Mouse (Mus musculus): ENCODE measurements around the gene Hinfp. TPM values are rescaled to one million over a fixed set of nuclear protein-coding genes. Genes with fewer than 3 reads are reported as not detected.

Gene Hinfp
- polyA plus RNA-seq, 1 experiment from 2014 or later = 38.5 TPM

GRCm38 (mm10) chr9:44292490-44292889 is 13.0 kb downstream of the Hinfp start:
- H3K36me3 ChIP-seq = peaks cover 69% of the 10 kb centered on the region
- no peaks in the 10 kb centered on the region for H3K27me3 ChIP-seq
- no peak overlapping the region for H3K27ac ChIP-seq
- no peak for ATAC-seq
- H3K9ac ChIP-seq (replicated peaks) = no peak overlapping the region
- no peaks in the 10 kb centered on the region for H3K9me3 ChIP-seq
- 64% methylated on average over 3 of the region's 3 CpGs for WGBS
- peaks cover 13% of the 10 kb centered on the region for H3K4me1 ChIP-seq (replicated peaks)
- H3K4me3 ChIP-seq (replicated peaks) = no peak overlapping the region
- no peak overlapping the region for H3K4me2 ChIP-seq (replicated peaks)

GRCm38 (mm10) chr9:44288959-44289291 is 16.5 kb downstream of the Hinfp start:
- peak overlapping the region; percentile 88 for H3K4me3 ChIP-seq (replicated peaks)
- 4% methylated on average over 11 of the region's 11 CpGs for WGBS
- peak overlapping the region; percentile 89; the same call in 1 of the 2 replicates for H3K27ac ChIP-seq
- peaks cover 30% of the 10 kb centered on the region for H3K4me1 ChIP-seq (replicated peaks)
- peak overlapping the region; percentile 96; the same call in 1 of the 2 replicates for H3K9ac ChIP-seq (replicated peaks)
- peaks cover 36% of the 10 kb centered on the region for H3K36me3 ChIP-seq
- H3K4me2 ChIP-seq (replicated peaks) = peak overlapping the region; percentile 94
- H3K9me3 ChIP-seq = no peaks in the 10 kb centered on the region
- no peaks in the 10 kb centered on the region for H3K27me3 ChIP-seq
- ATAC-seq = no peak

GRCm38 (mm10) chr9:44288076-44288958 is 17.2 kb downstream of the Hinfp start, which contains the start of gene Abcg4:
Gene Abcg4 (minus strand): TSS chr9:44288615.
- Histone ChIP-seq H3K9me3 (no peaks in the 10 kb centered on the region), H3K27me3 (no peaks in the 10 kb centered on the region), H3K4me3 (replicated peaks) (peak within 1 kb of the TSS; percentile 88), H3K27ac (peak within 1 kb of the TSS; percentile 89), H3K36me3 (peaks cover 33% of the 10 kb centered on the region), H3K9ac (replicated peaks) (peak within 1 kb of the TSS; percentile 96), H3K4me2 (replicated peaks) (peak within 1 kb of the TSS; percentile 94), H3K4me1 (replicated peaks) (peaks cover 30% of the 10 kb centered on the region)
- under 1% methylated on average over 38 of the region's 38 CpGs for WGBS
- peak; percentile 79 for ATAC-seq

GRCm38 (mm10) chr9:44287401-44288075 is 17.9 kb downstream of the Hinfp start:
- Histone ChIP-seq H3K9ac (replicated peaks) (peak overlapping the region; percentile 96), H3K4me1 (replicated peaks) (peaks cover 30% of the 10 kb centered on the region), H3K36me3 (peaks cover 25% of the 10 kb centered on the region), H3K4me2 (replicated peaks) (peak overlapping the region; percentile 94), H3K9me3 (no peaks in the 10 kb centered on the region), H3K4me3 (replicated peaks) (peak overlapping the region; percentile 88), H3K27ac (peak overlapping the region; percentile 89), H3K27me3 (no peaks in the 10 kb centered on the region)
- under 1% methylated on average over 45 of the region's 47 CpGs for WGBS
- peak; percentile 79 for ATAC-seq

- Histone ChIP-seq H3K9me3 (no peaks in the 10 kb centered on the region), H3K36me3 (peaks cover 21% of the 10 kb centered on the region), H3K9ac (replicated peaks) (peak overlapping the region; percentile 96), H3K4me1 (replicated peaks) (peaks cover 30% of the 10 kb centered on the region), H3K4me3 (replicated peaks) (peak overlapping the region; percentile 88), H3K4me2 (replicated peaks) (peak overlapping the region; percentile 94), H3K27me3 (no peaks in the 10 kb centered on the region), H3K27ac (peak overlapping the region; percentile 89)
- ATAC-seq = no peak; the same call in 1 of the 2 replicates
- 7% methylated on average over 11 of the region's 11 CpGs for WGBS
Measured at GRCm38 (mm10) chr9:44287003-44287400, 18.5 kb downstream of the Hinfp start.

GRCm38 (mm10) chr9:44286256-44286850 is 19.1 kb downstream of the Hinfp start:
- Histone ChIP-seq H3K4me2 (replicated peaks) (peak overlapping the region; percentile 94), H3K9me3 (no peaks in the 10 kb centered on the region), H3K36me3 (peaks cover 21% of the 10 kb centered on the region), H3K27ac (no peak overlapping the region), H3K9ac (replicated peaks) (peak overlapping the region; percentile 96), H3K27me3 (no peaks in the 10 kb centered on the region), H3K4me3 (replicated peaks) (peak overlapping the region; percentile 88), H3K4me1 (replicated peaks) (peaks cover 30% of the 10 kb centered on the region)
- 10% methylated on average over 6 of the region's 6 CpGs for WGBS
- no peak for ATAC-seq

GRCm38 (mm10) chr9:44283183-44283582 is 22.3 kb downstream of the Hinfp start:
- Histone ChIP-seq H3K4me2 (replicated peaks) (no peak overlapping the region), H3K4me3 (replicated peaks) (no peak overlapping the region), H3K36me3 (peaks cover 41% of the 10 kb centered on the region), H3K9me3 (no peaks in the 10 kb centered on the region), H3K27ac (no peak overlapping the region), H3K9ac (replicated peaks) (no peak overlapping the region), H3K27me3 (no peaks in the 10 kb centered on the region), H3K4me1 (replicated peaks) (peaks cover 17% of the 10 kb centered on the region)
- no peak for ATAC-seq
- WGBS = 77% methylated on average over 5 of the region's 5 CpGs

- Histone ChIP-seq H3K27me3 (no peaks in the 10 kb centered on the region), H3K4me3 (replicated peaks) (no peak overlapping the region), H3K27ac (no peak overlapping the region), H3K9me3 (no peaks in the 10 kb centered on the region), H3K4me1 (replicated peaks) (peaks cover 26% of the 10 kb centered on the region), H3K36me3 (peaks cover 24% of the 10 kb centered on the region), H3K9ac (replicated peaks) (no peak overlapping the region), H3K4me2 (replicated peaks) (no peak overlapping the region)
- WGBS = 86% methylated on average over 4 of the region's 4 CpGs
- no peak for ATAC-seq
Measured at GRCm38 (mm10) chr9:44269973-44270372, 35.5 kb downstream of the Hinfp start.

GRCm38 (mm10) chr9:44269077-44269476 is 36.4 kb downstream of the Hinfp start:
- peaks cover 33% of the 10 kb centered on the region for H3K4me1 ChIP-seq (replicated peaks)
- H3K4me2 ChIP-seq (replicated peaks) = no peak overlapping the region
- 86% methylated on average over 3 of the region's 3 CpGs for WGBS
- peaks cover 15% of the 10 kb centered on the region for H3K36me3 ChIP-seq
- no peak overlapping the region for H3K27ac ChIP-seq
- no peak overlapping the region for H3K4me3 ChIP-seq (replicated peaks)
- H3K27me3 ChIP-seq = no peaks in the 10 kb centered on the region
- H3K9ac ChIP-seq (replicated peaks) = no peak overlapping the region
- H3K9me3 ChIP-seq = no peaks in the 10 kb centered on the region
- no peak for ATAC-seq

GRCm38 (mm10) chr9:44268432-44268831 is 37.0 kb downstream of the Hinfp start, which contains the start of gene Nlrx1:
Gene Nlrx1 (minus strand): TSS chr9:44268599.
- H3K9me3 ChIP-seq = no peaks in the 10 kb centered on the region
- H3K9ac ChIP-seq (replicated peaks) = peak within 1 kb of the TSS; percentile 56
- WGBS = 83% methylated on average over 6 of the region's 6 CpGs
- no peak for ATAC-seq
- H3K4me1 ChIP-seq (replicated peaks) = peaks cover 33% of the 10 kb centered on the region
- peak within 1 kb of the TSS; percentile 52 for H3K4me2 ChIP-seq (replicated peaks)
- peaks cover 9% of the 10 kb centered on the region for H3K36me3 ChIP-seq
- no peaks in the 10 kb centered on the region for H3K27me3 ChIP-seq
- H3K4me3 ChIP-seq (replicated peaks) = peak within 1 kb of the TSS; percentile 33
- H3K27ac ChIP-seq = peak within 1 kb of the TSS; percentile 72

- Histone ChIP-seq H3K27me3 (no peaks in the 10 kb centered on the region), H3K36me3 (peaks cover 4% of the 10 kb centered on the region; the same call in 1 of the 2 replicates), H3K27ac (peak overlapping the region; percentile 72), H3K9me3 (no peaks in the 10 kb centered on the region), H3K4me2 (replicated peaks) (peak overlapping the region; percentile 52), H3K9ac (replicated peaks) (peak overlapping the region; percentile 56), H3K4me1 (replicated peaks) (peaks cover 33% of the 10 kb centered on the region), H3K4me3 (replicated peaks) (peak overlapping the region; percentile 33)
- 7% methylated on average over 28 of the region's 28 CpGs for WGBS
- ATAC-seq = peak; percentile 80
Measured at GRCm38 (mm10) chr9:44268027-44268360, 37.5 kb downstream of the Hinfp start.
